Mouse (Mus musculus): ENCODE data around the gene Cln5. TPM values are rescaled to one million over a fixed set of nuclear protein-coding genes. Genes with fewer than 3 reads are reported as not detected.

The Cln5 gene
- polyA plus RNA-seq, 1 experiment, result 15.9 TPM

DNA sequence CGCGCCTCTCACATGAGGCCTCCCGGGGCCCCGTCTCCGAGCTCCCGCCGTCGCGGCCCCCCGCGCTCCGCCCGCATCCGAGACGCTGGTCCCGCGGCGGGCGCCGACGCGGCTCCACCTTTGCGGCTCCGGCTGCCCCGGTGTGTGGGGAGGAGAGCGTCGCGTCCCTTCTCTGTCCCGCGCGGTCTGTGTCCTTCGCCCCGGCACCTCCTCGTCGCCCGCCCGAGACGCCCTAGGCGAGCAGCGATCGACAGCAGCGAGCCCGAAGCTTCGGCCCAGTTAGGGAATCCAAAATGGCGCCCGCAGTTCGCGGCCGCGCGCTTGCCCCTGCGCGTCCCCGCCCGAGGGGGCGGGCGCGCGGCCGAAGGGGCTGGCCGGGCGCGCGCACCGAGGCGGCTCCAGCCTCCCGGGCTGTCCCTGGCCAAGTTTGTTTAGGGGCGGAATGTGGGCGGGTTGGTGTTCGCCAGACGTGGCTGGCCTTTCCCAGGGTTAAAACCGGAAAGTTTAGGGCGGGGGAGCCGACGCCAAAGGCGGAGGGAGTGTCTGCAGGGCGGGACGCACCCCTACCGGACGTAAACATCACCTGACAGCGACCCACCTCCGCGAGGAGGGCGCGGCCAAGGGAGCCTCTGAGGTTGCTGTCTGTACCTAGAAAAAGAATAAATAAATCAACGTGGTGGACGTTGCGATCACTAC is 29.4 kb downstream of the Cln5 start, which contains the start of gene Fbxl3:
TSS of gene Fbxl3 (minus strand) at position 329 of the 696 bp plus-strand sequence.
- Histone ChIP-seq H3K27me3 (ENCODE audit: control insufficient read depth, insufficient read depth, low read length) (no peaks in the 10 kb centered on the region), H3K4me1 (ENCODE audit: control insufficient read depth, insufficient read depth, insufficient read length, low read length) (peaks cover 20% of the 10 kb centered on the region), H3K4me3 (ENCODE audit: low read depth, low read length) (peak within 1 kb of the TSS; percentile 97), H3K36me3 (ENCODE audit: control insufficient read depth, insufficient read depth, low read length) (peaks cover 7% of the 10 kb centered on the region), H3K27ac (ENCODE audit: insufficient read depth, low read depth, low read length) (peak within 1 kb of the TSS; percentile 98)
- no peak for TF ChIP-seq CTCF (IDR thresholded peaks at IDR 0.05; ENCODE audit: extremely low read depth, insufficient read length, insufficient replicate concordance, low read depth, low read length)
- TF ChIP-seq POLR2A (IDR thresholded peaks at IDR 0.05; ENCODE audit: low read depth, low read length), result peak; percentile 38; the same call in 1 of the 2 replicates
- under 1% methylated on average over 88 of the region's 88 CpGs for WGBS

DNA sequence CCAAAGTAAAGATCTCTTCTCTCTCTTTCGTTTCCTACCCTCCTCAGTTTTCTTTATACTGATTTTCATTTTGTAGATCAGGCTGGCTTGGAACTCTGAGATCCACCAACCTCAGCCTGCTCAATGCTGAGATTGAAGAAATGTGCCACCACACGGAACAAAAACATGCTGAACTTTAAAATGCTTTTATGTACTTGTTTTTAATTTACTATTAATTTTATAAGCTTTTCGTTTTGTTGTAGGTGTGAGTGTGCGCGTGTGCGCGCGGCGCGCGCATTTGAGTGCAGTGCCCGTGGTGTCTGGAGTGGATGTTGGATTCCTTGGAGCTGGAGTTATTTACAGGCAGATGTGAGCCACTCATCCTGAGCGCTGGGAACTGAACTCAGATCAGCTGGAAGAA is 30.3 kb downstream of the Cln5 start:
- no peak for TF ChIP-seq CTCF (IDR thresholded peaks at IDR 0.05; ENCODE audit: extremely low read depth, insufficient read length, insufficient replicate concordance, low read depth, low read length)
- TF ChIP-seq POLR2A (IDR thresholded peaks at IDR 0.05; ENCODE audit: low read depth, low read length), result no peak
- Histone ChIP-seq H3K27ac (ENCODE audit: insufficient read depth, low read depth, low read length) (no peak overlapping the region), H3K36me3 (ENCODE audit: control insufficient read depth, insufficient read depth, low read length) (peaks cover 3% of the 10 kb centered on the region), H3K27me3 (ENCODE audit: control insufficient read depth, insufficient read depth, low read length) (no peaks in the 10 kb centered on the region), H3K4me1 (ENCODE audit: control insufficient read depth, insufficient read depth, insufficient read length, low read length) (peaks cover 17% of the 10 kb centered on the region), H3K4me3 (ENCODE audit: low read depth, low read length) (no peak overlapping the region)
- 80% methylated on average over 13 of the region's 13 CpGs for WGBS

DNA sequence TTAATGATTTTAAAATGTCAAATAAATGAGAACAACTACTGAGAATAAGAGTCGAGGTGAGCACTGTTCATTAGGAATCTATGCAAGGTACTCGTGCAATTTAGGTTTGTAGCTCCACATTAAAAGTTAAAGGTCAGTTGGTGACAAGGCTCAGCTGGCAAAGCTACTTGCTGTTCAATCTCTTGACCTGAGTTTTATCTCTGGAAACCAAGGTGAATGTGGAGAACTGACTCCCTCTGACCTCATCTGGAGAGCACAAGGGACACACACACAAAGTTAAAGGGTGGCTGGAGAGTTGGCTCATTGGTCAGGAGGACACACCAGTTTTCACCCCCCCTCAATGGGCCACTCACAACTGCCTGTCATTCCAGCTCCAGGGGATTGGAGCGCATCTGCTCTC is 31.2 kb downstream of the Cln5 start:
- TF ChIP-seq POLR2A (IDR thresholded peaks at IDR 0.05; ENCODE audit: low read depth, low read length) (no peak), CTCF (IDR thresholded peaks at IDR 0.05; ENCODE audit: extremely low read depth, insufficient read length, insufficient replicate concordance, low read depth, low read length) (no peak)
- Histone ChIP-seq H3K4me1 (ENCODE audit: control insufficient read depth, insufficient read depth, insufficient read length, low read length) (peaks cover 17% of the 10 kb centered on the region), H3K27me3 (ENCODE audit: control insufficient read depth, insufficient read depth, low read length) (no peaks in the 10 kb centered on the region), H3K4me3 (ENCODE audit: low read depth, low read length) (no peak overlapping the region), H3K36me3 (ENCODE audit: control insufficient read depth, insufficient read depth, low read length) (peaks cover 3% of the 10 kb centered on the region; the same call in 1 of the 2 replicates), H3K27ac (ENCODE audit: insufficient read depth, low read depth, low read length) (peak overlapping the region; percentile 82)
- WGBS, result 55% methylated on average over 3 of the region's 3 CpGs

GRCm38 (mm10) chr14:103102246-103102645 is 32.2 kb downstream of the Cln5 start:
- Histone ChIP-seq H3K27ac (ENCODE audit: insufficient read depth, low read depth, low read length) (peak overlapping the region; percentile 77), H3K4me3 (ENCODE audit: low read depth, low read length) (no peak overlapping the region), H3K4me1 (ENCODE audit: control insufficient read depth, insufficient read depth, insufficient read length, low read length) (peaks cover 19% of the 10 kb centered on the region), H3K27me3 (ENCODE audit: control insufficient read depth, insufficient read depth, low read length) (no peaks in the 10 kb centered on the region), H3K36me3 (ENCODE audit: control insufficient read depth, insufficient read depth, low read length) (no peaks in the 10 kb centered on the region)
- no peak for TF ChIP-seq POLR2A (IDR thresholded peaks at IDR 0.05; ENCODE audit: low read depth, low read length)
- no peak for TF ChIP-seq CTCF (IDR thresholded peaks at IDR 0.05; ENCODE audit: extremely low read depth, insufficient read length, insufficient replicate concordance, low read depth, low read length)
- 20% methylated on average over 6 of the region's 6 CpGs for WGBS

GRCm38 (mm10) chr14:103102731-103103335 is 32.8 kb downstream of the Cln5 start:
- Histone ChIP-seq H3K27me3 (ENCODE audit: control insufficient read depth, insufficient read depth, low read length) (no peaks in the 10 kb centered on the region), H3K36me3 (ENCODE audit: control insufficient read depth, insufficient read depth, low read length) (no peaks in the 10 kb centered on the region), H3K27ac (ENCODE audit: insufficient read depth, low read depth, low read length) (peak overlapping the region; percentile 97), H3K4me3 (ENCODE audit: low read depth, low read length) (no peak overlapping the region), H3K4me1 (ENCODE audit: control insufficient read depth, insufficient read depth, insufficient read length, low read length) (peaks cover 19% of the 10 kb centered on the region)
- TF ChIP-seq CTCF (IDR thresholded peaks at IDR 0.05; ENCODE audit: extremely low read depth, insufficient read length, insufficient replicate concordance, low read depth, low read length) (no peak), POLR2A (IDR thresholded peaks at IDR 0.05; ENCODE audit: low read depth, low read length) (no peak)
- WGBS, result 35% methylated on average over 10 of the region's 10 CpGs

- H3K27ac ChIP-seq (ENCODE audit: insufficient read depth, low read depth, low read length), result peak overlapping the region; percentile 48
- peaks cover 16% of the 10 kb centered on the region; the same call in 1 of the 2 replicates for H3K4me1 ChIP-seq (ENCODE audit: control insufficient read depth, insufficient read depth, insufficient read length, low read length)
- H3K36me3 ChIP-seq (ENCODE audit: control insufficient read depth, insufficient read depth, low read length), result no peaks in the 10 kb centered on the region
- H3K27me3 ChIP-seq (ENCODE audit: control insufficient read depth, insufficient read depth, low read length), result no peaks in the 10 kb centered on the region
- TF ChIP-seq POLR2A (IDR thresholded peaks at IDR 0.05; ENCODE audit: low read depth, low read length) (no peak), CTCF (IDR thresholded peaks at IDR 0.05; ENCODE audit: extremely low read depth, insufficient read length, insufficient replicate concordance, low read depth, low read length) (no peak)
- no peak overlapping the region for H3K4me3 ChIP-seq (ENCODE audit: low read depth, low read length)
- 22% methylated on average over 2 of the region's 2 CpGs for WGBS
Measured at GRCm38 (mm10) chr14:103106301-103106700, 36.3 kb downstream of the Cln5 start.

- peaks cover 3% of the 10 kb centered on the region; the same call in 1 of the 2 replicates for H3K36me3 ChIP-seq (ENCODE audit: control insufficient read depth, insufficient read depth, low read length)
- no peak for TF ChIP-seq CTCF (IDR thresholded peaks at IDR 0.05; ENCODE audit: extremely low read depth, insufficient read length, insufficient replicate concordance, low read depth, low read length)
- no peaks in the 10 kb centered on the region for H3K27me3 ChIP-seq (ENCODE audit: control insufficient read depth, insufficient read depth, low read length)
- WGBS, result 84% methylated on average over 4 of the region's 4 CpGs
- H3K4me3 ChIP-seq (ENCODE audit: low read depth, low read length), result no peak overlapping the region
- peaks cover 8% of the 10 kb centered on the region; the same call in 1 of the 2 replicates for H3K4me1 ChIP-seq (ENCODE audit: control insufficient read depth, insufficient read depth, insufficient read length, low read length)
- H3K27ac ChIP-seq (ENCODE audit: insufficient read depth, low read depth, low read length), result no peak overlapping the region
Measured at GRCm38 (mm10) chr14:103109971-103110370, 40.0 kb downstream of the Cln5 start.
